Mouse (Mus musculus): ENCODE results near the gene Megf11. TPM values are rescaled to one million over a fixed set of nuclear protein-coding genes. Genes with fewer than 3 reads are reported as not detected.

Gene Megf11
- polyA plus RNA-seq, 1 experiment from 2014 or later = 0.56 TPM

DNA sequence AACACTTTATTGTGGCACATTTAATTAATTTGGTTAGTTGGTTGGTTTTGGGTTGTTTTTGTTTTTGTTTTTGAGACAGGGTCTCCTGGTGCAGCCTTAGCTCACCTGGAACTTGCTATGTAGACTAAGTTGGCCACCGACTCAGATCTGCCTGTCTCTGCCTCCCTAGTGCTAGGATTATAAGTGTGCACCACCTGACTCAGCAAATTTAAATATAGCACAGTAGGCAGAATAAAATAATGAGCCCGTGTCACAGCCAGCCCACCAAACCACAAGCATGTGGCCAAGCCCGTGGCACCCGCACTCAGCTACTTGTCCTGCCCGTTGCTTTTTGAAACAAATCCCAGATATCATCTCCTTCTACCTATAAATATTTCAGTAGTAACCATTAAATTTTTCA is 367.1 kb downstream of the Megf11 start:
- Histone ChIP-seq H3K27me3 (replicated peaks; ENCODE audit: insufficient read depth, low read length) (no peaks in the 10 kb centered on the region), H3K4me1 (ENCODE audit: insufficient read depth, low read depth, low read length) (no peaks in the 10 kb centered on the region), H3K27ac (ENCODE audit: low read length) (no peak overlapping the region), H3K36me3 (ENCODE audit: insufficient read depth, low read length) (no peaks in the 10 kb centered on the region), H3K9ac (replicated peaks; ENCODE audit: low read depth) (no peak overlapping the region), H3K9me3 (ENCODE audit: low read length) (no peaks in the 10 kb centered on the region), H3K4me2 (replicated peaks; ENCODE audit: low read depth, low read length) (no peak overlapping the region), H3K4me3 (ENCODE audit: low read depth, low read length) (no peak overlapping the region)
- DNase-seq (ENCODE audit: low spot score) (no peak), ATAC-seq (no peak)
- WGBS = 82% methylated on average over 5 of the region's 5 CpGs
- TF ChIP-seq EP300 (IDR thresholded peaks at IDR 0.05) (no peak), CTCF (IDR thresholded peaks at IDR 0.05) (no peak)

DNA sequence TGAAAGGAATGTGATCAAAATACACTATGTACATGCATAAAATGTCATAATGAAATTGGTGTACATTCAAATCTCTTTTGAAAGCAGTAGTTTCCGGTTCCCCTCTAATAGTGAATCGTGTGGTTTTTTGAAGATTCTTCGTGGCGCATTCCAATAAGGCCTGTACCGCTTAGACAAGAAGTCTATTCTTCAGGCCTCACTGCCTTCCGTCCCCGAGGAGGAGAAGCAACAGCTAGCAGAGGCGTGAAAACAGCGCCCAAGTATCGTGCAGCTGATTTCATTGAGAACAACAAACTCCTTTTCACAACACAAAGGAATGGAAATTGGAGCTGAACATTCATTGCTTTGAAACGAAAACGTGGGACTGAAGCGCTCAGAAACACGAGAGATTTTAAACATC is 372.6 kb downstream of the Megf11 start:
- H3K27me3 ChIP-seq (replicated peaks; ENCODE audit: insufficient read depth, low read length) = no peaks in the 10 kb centered on the region
- 86% methylated on average over 14 of the region's 14 CpGs for WGBS
- no peak for TF ChIP-seq EP300 (IDR thresholded peaks at IDR 0.05)
- H3K36me3 ChIP-seq (ENCODE audit: insufficient read depth, low read length) = no peaks in the 10 kb centered on the region
- no peak overlapping the region for H3K9ac ChIP-seq (replicated peaks; ENCODE audit: low read depth)
- no peaks in the 10 kb centered on the region for H3K9me3 ChIP-seq (ENCODE audit: low read length)
- no peak overlapping the region for H3K27ac ChIP-seq (ENCODE audit: low read length)
- H3K4me1 ChIP-seq (ENCODE audit: insufficient read depth, low read depth, low read length) = no peaks in the 10 kb centered on the region
- DNase-seq (ENCODE audit: low spot score) = no peak
- no peak overlapping the region for H3K4me3 ChIP-seq (ENCODE audit: low read depth, low read length)
- no peak overlapping the region for H3K4me2 ChIP-seq (replicated peaks; ENCODE audit: low read depth, low read length)
- no peak for ATAC-seq

Small RNA genes within 50 kb of the gene (microRNA-seq; reads per million reads assigned to microRNA genes)
- gene Gm47308 = not detected

Other genes with a start within 250 kb of the Megf11 start
- gene Zwilch, start 212.5 kb upstream of the Megf11 start, polyA plus RNA-seq (2015; fragmentation: Nextera tagmentation; extraction: Ambion mirVana) = 1.5 and 1.7 TPM in 2 replicates
- gene Rpl4, start 212.3 kb upstream of the Megf11 start, polyA plus RNA-seq (2015; fragmentation: Nextera tagmentation; extraction: Ambion mirVana) = 679 and 693 TPM in 2 replicates
- gene Snapc5, start 206.4 kb upstream of the Megf11 start, polyA plus RNA-seq (2015; fragmentation: Nextera tagmentation; extraction: Ambion mirVana) = 35.5 and 47.4 TPM in 2 replicates
- gene Uchl4, start 150.4 kb upstream of the Megf11 start, polyA plus RNA-seq (2015; fragmentation: Nextera tagmentation; extraction: Ambion mirVana) = 1.0 and 1.1 TPM in 2 replicates
- gene Map2k1, start 132.0 kb upstream of the Megf11 start, polyA plus RNA-seq (2015; fragmentation: Nextera tagmentation; extraction: Ambion mirVana) = 67.1 and 77.6 TPM in 2 replicates
- gene Tipin, start 104.0 kb upstream of the Megf11 start, polyA plus RNA-seq (2015; fragmentation: Nextera tagmentation; extraction: Ambion mirVana) = 59.8 and 70.2 TPM in 2 replicates
- gene Dis3l, start 44.3 kb upstream of the Megf11 start, polyA plus RNA-seq (2015; fragmentation: Nextera tagmentation; extraction: Ambion mirVana) = 8.1 and 9.6 TPM in 2 replicates